Mouse (Mus musculus) cortical plate, adult 2 months (tissue): ENCODE measurements around the gene Chst15.

Experiments
- CTCF ChIP-seq: fragments of 200-500 bp; IDR thresholded peaks from 2 replicates; pipeline ENCODE4 v1.5.1; 2011; ENCODE audit warnings: mild to moderate bottlenecking, control low read depth, low read length; ENCODE audit not compliant: insufficient read depth; ENCODE audit errors: extremely low read depth
- POLR2A ChIP-seq: fragments of 200-500 bp; IDR thresholded peaks from 2 replicates; pipeline ENCODE4 v1.6.1; 2011; ENCODE audit warnings: mild to moderate bottlenecking, low read length, control low read depth; ENCODE audit not compliant: insufficient read depth; ENCODE audit errors: extremely low read depth

DNA sequence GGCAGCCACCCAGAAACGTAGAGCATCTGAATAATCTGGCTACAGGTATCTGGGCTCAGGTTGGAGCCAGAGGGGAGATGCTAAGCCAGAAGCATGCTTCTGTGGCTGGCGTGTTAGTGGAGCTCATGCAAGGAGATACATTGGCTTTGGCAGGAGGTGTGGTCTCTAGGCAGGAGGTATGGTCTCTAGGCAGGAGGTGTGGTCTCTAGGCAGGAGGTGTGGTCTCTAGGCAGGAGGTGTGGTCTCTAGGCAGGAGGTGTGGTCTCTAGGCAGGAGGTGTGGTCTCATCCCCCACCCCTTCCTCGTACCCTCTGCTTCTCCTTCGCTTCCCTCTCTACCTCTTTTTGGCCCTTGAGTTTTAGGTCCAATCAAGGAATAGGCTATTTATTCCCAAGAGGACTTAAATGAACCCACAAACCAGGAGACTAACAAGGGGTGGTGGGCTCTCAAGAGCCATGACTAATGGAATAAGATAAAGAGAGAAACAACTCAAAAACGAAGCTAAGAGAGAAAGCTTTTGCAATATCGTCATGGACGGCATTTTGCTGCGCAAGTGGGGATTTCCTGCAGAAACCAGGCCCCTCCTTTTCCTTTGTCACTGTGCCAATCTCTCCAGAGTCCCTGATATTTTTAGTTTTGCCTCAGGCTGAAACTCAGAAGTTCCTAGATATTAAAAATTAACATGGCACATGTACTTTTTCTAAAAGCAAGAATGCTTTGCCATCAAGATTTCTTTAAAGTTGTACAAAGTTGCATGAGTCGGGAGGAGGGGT, 30.4 kb upstream of the Chst15 start:
- TF ChIP-seq CTCF (no peak), POLR2A (no peak)
